Mouse (Mus musculus) limb, embryonic 14.5 days (tissue): Measurements from ENCODE around the gene Acot13. TPM values are rescaled to one million over a fixed set of nuclear protein-coding genes. Genes with fewer than 3 reads are reported as not detected.

ENCODE experiments used
- ATAC-seq: fragments of 200-750 bp; cut with Nextera tagmentation; 2 replicates; pipeline ENCODE4 v1.8.0; 2017; ENCODE audit warnings: low read depth, moderate number of reproducible peaks, moderate TSS enrichment; ENCODE audit not compliant: low FRiP score
- DNase-seq: peaks from one replicate; pipeline ENCODE4 v3.0.0-alpha.2; 2015; ENCODE audit warnings: low spot score
- H3K27ac ChIP-seq: fragments of 300-500 bp; sonication (generic); replicated peaks from 2 replicates; pipeline ENCODE4 v1.5.1; 2014; ENCODE audit warnings: low read depth, mild to moderate bottlenecking, low read length, moderate library complexity, mixed read lengths
- H3K27me3 ChIP-seq: fragments of 300-500 bp; sonication (generic); 2 replicates; pipeline ENCODE4 v1.6.1; 2014; ENCODE audit warnings: low read length, mixed read lengths; ENCODE audit not compliant: control insufficient read depth, insufficient read depth
- H3K36me3 ChIP-seq: fragments of 300-500 bp; sonication (generic); 2 replicates; pipeline ENCODE4 v1.6.1; 2014; ENCODE audit warnings: mild to moderate bottlenecking, low read length, moderate library complexity, mixed read lengths; ENCODE audit not compliant: control insufficient read depth, insufficient read depth
- H3K4me1 ChIP-seq: fragments of 300-500 bp; sonication (generic); 2 replicates; pipeline ENCODE4 v1.6.1; 2014; ENCODE audit warnings: antibody characterized with exemption, low read length, mixed read lengths; ENCODE audit not compliant: control insufficient read depth, insufficient read depth
- H3K4me2 ChIP-seq: fragments of 300-500 bp; sonication (generic); replicated peaks from 2 replicates; pipeline ENCODE4 v1.6.1; 2014; ENCODE audit warnings: low read depth, mild to moderate bottlenecking, low read length, moderate library complexity; ENCODE audit not compliant: severe bottlenecking
- H3K4me3 ChIP-seq: fragments of 300-500 bp; sonication (generic); replicated peaks from 2 replicates; pipeline ENCODE4 v1.5.1; 2014; ENCODE audit warnings: low read length
- H3K9ac ChIP-seq: fragments of 300-500 bp; sonication (generic); 2 replicates; pipeline ENCODE4 v1.6.1; 2014; ENCODE audit warnings: mild to moderate bottlenecking, low read depth, low read length, moderate library complexity; ENCODE audit not compliant: severe bottlenecking
- H3K9me3 ChIP-seq: fragments of 300-500 bp; sonication (generic); 2 replicates; pipeline ENCODE4 v1.6.1; 2016; ENCODE audit warnings: low read length; ENCODE audit not compliant: control insufficient read depth
- POLR2A ChIP-seq: fragments of 200-500 bp; IDR thresholded peaks from 2 replicates; pipeline ENCODE4 v1.8.0; 2012; ENCODE audit warnings: inconsistent platforms, mild to moderate bottlenecking, moderate library complexity, borderline replicate concordance; ENCODE audit not compliant: insufficient read depth, insufficient read length; ENCODE audit errors: extremely low read depth
- WGBS: fragments of 180-500 bp; shearing (Covaris S2); extraction: QIAGEN DNeasy Blood & Tissue Kit; methylation state at CpG from one replicate; pipeline ENCODE4 v1.1.7; 2014; 5-methylcytosine and 5-hydroxymethylcytosine counted together
- polyA plus RNA-seq, 2 experiments: library from polyadenylated mRNA; depleted of rRNA in 1 of 2; stranded (reverse) in 1 of 2; unstranded in 1 of 2; fragments of >200 nt; fragmentation: Nextera tagmentation in 1 of 2; extraction: Ambion mirVana in 1 of 2; gene quantifications; 2 replicates each; pipeline versions ENCODE4 v1.2.1 to v1.2.3; 2012 to 2014

The Acot13 gene
- polyA plus RNA-seq, 2 experiments: 44.8 to 76.7 TPM

- no peak overlapping the region for H3K9ac ChIP-seq
- H3K36me3 ChIP-seq: no peaks in the 10 kb centered on the region
- no peak overlapping the region for H3K4me2 ChIP-seq
- H3K27ac ChIP-seq: no peak overlapping the region
- no peaks in the 10 kb centered on the region for H3K27me3 ChIP-seq
- H3K4me1 ChIP-seq: peaks cover 2% of the 10 kb centered on the region; the same call in 1 of the 2 replicates
- no peaks in the 10 kb centered on the region for H3K9me3 ChIP-seq
- DNase-seq: no peak
- H3K4me3 ChIP-seq: no peak overlapping the region
- TF ChIP-seq POLR2A: no peak
- ATAC-seq: no peak
These were observed 27.8 kb upstream of the Acot13 start for GRCm38 (mm10) chr13:24859115-24859514.

- Histone ChIP-seq H3K27ac (no peak overlapping the region), H3K4me1 (no peaks in the 10 kb centered on the region), H3K4me3 (no peak overlapping the region), H3K27me3 (no peaks in the 10 kb centered on the region), H3K4me2 (no peak overlapping the region), H3K9me3 (no peaks in the 10 kb centered on the region), H3K36me3 (no peaks in the 10 kb centered on the region), H3K9ac (no peak overlapping the region)
- 88% methylated on average over 3 of the region's 3 CpGs for WGBS
- DNase-seq (no peak), ATAC-seq (no peak)
- no peak for TF ChIP-seq POLR2A
These were observed 21.2 kb upstream of the Acot13 start for GRCm38 (mm10) chr13:24852570-24852969.

- Histone ChIP-seq H3K36me3 (no peaks in the 10 kb centered on the region), H3K9ac (no peak overlapping the region), H3K27ac (no peak overlapping the region), H3K4me1 (no peaks in the 10 kb centered on the region), H3K4me2 (no peak overlapping the region), H3K9me3 (no peaks in the 10 kb centered on the region), H3K27me3 (no peaks in the 10 kb centered on the region), H3K4me3 (no peak overlapping the region)
- DNase-seq (no peak), ATAC-seq (no peak)
- 83% methylated on average over 2 of the region's 2 CpGs for WGBS
- TF ChIP-seq POLR2A: no peak
These were observed 20.6 kb upstream of the Acot13 start for GRCm38 (mm10) chr13:24851989-24852388.

- H3K4me2 ChIP-seq: no peak overlapping the region
- 85% methylated on average over 4 of the region's 4 CpGs for WGBS
- H3K4me1 ChIP-seq: no peaks in the 10 kb centered on the region
- no peak overlapping the region for H3K9ac ChIP-seq
- H3K27ac ChIP-seq: no peak overlapping the region
- H3K27me3 ChIP-seq: no peaks in the 10 kb centered on the region
- no peaks in the 10 kb centered on the region for H3K9me3 ChIP-seq
- H3K4me3 ChIP-seq: no peak overlapping the region
- DNase-seq (no peak), ATAC-seq (peak; percentile 26; the same call in 1 of the 2 replicates)
- TF ChIP-seq POLR2A: no peak
- no peaks in the 10 kb centered on the region for H3K36me3 ChIP-seq
These were observed 18.0 kb upstream of the Acot13 start for GRCm38 (mm10) chr13:24849318-24849717.

- H3K4me1 ChIP-seq: no peaks in the 10 kb centered on the region
- peaks cover under 1% of the 10 kb centered on the region; the same call in 1 of the 2 replicates for H3K36me3 ChIP-seq
- H3K27ac ChIP-seq: no peak within 1 kb of the TSS
- peak within 1 kb of the TSS; percentile 60 for H3K4me2 ChIP-seq
- ATAC-seq (peak; percentile 65; the same call in 1 of the 2 replicates), DNase-seq (peak; percentile 36)
- 15% methylated on average over 35 of the region's 40 CpGs for WGBS
- peak within 1 kb of the TSS; percentile 43 for H3K9ac ChIP-seq
- H3K4me3 ChIP-seq: peak within 1 kb of the TSS; percentile 32
- H3K27me3 ChIP-seq: no peaks in the 10 kb centered on the region
- TF ChIP-seq POLR2A: no peak
- H3K9me3 ChIP-seq: no peaks in the 10 kb centered on the region
These were observed 13.9 kb upstream of the Acot13 start, which contains the start of gene D130043K22Rik for GRCm38 (mm10) chr13:24844983-24845955. Gene D130043K22Rik, plus strand, starts transcription at chr13:24845135.
